Mouse (Mus musculus): Measurements from ENCODE around the gene Gm26727. TPM values are rescaled to one million over a fixed set of nuclear protein-coding genes. Genes with fewer than 3 reads are reported as not detected.
"Not testable (repeated sequence)": the region's sequence is repeated elsewhere in the genome, so short reads cannot be mapped to it uniquely, and the experiment has no call there.

The Gm26727 gene
- not detected for total RNA-seq (2021)

DNA sequence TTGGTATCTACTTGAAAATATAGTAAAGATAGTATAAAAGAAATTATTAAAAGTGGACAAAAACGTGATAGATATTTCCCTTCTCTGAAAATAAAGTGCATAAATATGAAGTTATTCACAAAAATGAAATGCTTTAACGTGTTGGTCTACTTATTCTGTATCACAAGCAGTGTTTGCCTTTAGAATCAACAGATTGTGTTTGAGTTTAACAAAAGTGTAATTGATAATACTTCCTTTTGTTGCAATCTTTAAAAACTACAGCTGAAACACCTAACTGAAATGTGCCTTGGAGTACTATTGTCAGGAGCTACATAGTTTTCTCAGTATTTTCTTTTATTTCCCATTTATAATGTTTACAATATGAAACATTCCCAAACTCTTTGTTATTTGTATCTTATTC, at the start of gene Gm26727:
TSS of gene Gm26727 (minus strand) at position 101 of the 400 bp plus-strand sequence.
- intact Hi-C loops (cut with DNase I): no loop called here
- no peak for DNase-seq

GRCm38 (mm10) chr2:67481051-67481450, 48.1 kb upstream of the Gm26727 start:
- DNase-seq: peak in 1 of 2 experiments; percentile 5
- intact Hi-C loops (cut with DNase I): no loop called here

DNA sequence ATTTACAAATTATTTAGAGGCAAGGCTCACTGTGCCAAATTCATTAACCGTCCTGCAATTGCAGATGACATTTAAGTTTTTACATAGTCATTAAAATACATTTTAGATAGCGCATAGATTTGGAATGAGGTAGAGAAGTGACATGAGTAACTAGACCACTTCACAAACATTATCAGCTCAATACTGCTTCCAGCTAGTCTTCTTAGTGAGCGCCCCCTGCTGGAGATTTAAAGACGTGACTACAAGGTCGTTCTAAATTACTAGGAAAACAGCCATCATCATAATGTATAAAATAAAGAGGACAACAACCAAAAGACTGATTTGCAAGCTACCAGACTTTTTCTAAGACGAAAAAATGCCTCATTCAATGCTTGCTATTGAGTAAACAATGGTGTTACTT, 44.8 kb upstream of the Gm26727 start:
- peak; percentile 47 to 73 for DNase-seq
- intact Hi-C loops (cut with DNase I): loop anchor here (1.0 to 10.0 kb wide), 2 partner anchors 251 to 513 kb away; no protein-coding TSS in a partner anchor

- not testable (repeated sequence) for DNase-seq
- intact Hi-C loops (cut with DNase I): loop anchor here (10.0 kb wide), 1 partner anchor 505 kb away; no protein-coding TSS in a partner anchor
Measured at GRCm38 (mm10) chr2:67470030-67470429, 37.0 kb upstream of the Gm26727 start.

DNA sequence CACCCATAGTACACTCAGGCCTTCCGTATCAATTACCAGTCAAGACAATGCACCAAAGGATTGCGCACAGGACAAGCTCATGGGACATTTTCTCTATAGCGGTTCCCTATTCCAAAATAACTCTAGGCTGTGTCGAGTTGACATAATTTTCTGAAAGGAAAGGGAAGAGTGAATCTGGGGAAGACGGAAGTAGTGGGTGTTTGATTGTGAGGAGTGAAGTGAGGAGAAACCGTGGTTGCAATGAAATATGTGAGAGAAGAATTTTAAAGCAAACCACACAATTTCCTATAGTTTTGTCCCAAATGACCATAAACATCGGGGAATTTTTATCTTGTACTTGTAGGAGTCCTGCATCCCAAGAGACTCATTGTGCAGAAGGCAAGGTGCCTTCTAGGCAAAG, 34.1 kb upstream of the Gm26727 start:
- DNase-seq: no peak
- intact Hi-C loops (cut with DNase I): no loop called here

- DNase-seq: no peak
- intact Hi-C loops (cut with DNase I): no loop called here
Measured at GRCm38 (mm10) chr2:67460857-67461256, 27.9 kb upstream of the Gm26727 start.

DNA sequence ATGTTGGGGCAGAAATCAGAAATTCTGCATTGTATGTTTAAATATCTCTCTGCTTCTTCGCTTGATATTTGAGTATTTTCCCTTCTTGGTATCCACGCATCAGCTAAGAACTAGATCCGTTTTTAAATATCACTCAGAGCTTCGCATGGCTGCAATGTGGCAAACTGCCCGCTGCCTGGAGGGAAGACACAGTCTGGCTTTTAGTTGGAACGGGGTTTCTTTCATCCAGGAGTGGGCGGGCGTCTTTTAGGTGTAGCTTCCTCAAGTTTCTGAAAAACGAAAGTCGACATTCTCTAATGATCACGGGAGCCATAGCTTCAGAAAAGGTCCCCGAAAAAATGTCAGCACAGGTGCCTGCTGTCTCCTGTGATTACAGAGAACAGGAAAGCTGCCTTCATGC, 14.2 kb upstream of the Gm26727 start:
- peak; percentile 37 to 45 for DNase-seq
- intact Hi-C loops (cut with DNase I): no loop called here

DNA sequence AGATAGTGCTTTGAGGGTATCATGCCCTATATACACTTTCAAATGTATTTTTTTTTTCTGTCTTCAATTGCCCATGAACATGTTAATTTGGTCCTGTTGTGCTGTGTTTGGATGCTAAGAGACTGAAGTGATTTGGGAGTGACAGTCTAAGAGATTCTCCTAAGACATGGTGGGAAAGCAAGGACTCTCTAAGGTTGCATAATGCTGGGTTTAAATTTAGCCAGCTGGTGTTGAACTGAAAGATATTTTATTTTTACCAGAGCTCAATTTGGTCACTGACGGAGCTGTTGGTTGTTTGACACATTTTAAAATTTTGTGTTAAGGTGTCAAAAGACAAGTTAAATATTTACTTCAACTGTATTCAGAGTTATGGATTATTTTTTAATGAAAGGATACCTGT, 13.8 kb upstream of the Gm26727 start:
- DNase-seq: peak; percentile 5 to 6
- intact Hi-C loops (cut with DNase I): no loop called here

GRCm38 (mm10) chr2:67445780-67446179, 12.8 kb upstream of the Gm26727 start, which contains the start of gene Xirp2:
TSS of gene Xirp2 (plus strand) at chr2:67446002.
- DNase-seq: peak; percentile 47 to 67
- intact Hi-C loops (cut with DNase I): no loop called here

DNA sequence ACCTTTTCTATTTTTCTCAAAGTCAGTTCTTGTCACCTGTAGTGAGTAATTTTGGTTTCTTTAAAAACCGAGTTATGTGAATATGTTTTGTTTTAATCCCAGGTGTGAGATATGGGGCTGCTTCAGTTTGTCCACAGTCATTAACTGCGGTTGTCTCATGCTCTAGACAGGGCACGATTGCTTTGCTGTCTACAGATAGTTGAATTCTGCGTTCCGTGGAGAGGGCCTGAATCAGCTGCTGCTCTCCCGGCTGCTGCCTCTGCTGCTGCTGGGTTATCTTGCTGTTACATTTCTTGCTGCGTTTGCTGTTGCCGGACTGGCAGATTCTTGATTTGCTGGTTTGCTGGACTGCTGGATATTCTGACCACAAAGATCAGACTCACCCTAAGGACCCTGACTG, 5.3 kb upstream of the Gm26727 start:
- no peak for DNase-seq
- intact Hi-C loops (cut with DNase I): no loop called here

DNA sequence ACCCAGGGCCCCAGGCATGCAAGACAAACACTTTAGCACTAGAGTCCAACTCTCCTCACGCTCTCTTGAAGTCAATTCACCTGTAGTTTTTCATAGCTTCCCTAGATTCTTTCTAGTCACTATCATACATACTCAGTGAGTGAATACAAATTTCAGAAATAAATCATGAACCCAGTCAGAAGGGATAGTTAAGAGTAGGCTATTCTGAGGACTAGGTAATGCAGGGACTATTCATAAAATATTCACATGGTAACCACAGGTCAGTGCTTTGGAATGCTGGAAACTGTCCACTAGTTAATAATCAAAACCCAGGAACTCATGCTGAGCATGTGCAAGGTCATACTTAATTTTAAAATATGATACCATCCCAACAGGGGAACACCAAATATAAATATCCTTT, 10.2 kb downstream of the Gm26727 start:
- DNase-seq: no peak
- intact Hi-C loops (cut with DNase I): no loop called here

DNA sequence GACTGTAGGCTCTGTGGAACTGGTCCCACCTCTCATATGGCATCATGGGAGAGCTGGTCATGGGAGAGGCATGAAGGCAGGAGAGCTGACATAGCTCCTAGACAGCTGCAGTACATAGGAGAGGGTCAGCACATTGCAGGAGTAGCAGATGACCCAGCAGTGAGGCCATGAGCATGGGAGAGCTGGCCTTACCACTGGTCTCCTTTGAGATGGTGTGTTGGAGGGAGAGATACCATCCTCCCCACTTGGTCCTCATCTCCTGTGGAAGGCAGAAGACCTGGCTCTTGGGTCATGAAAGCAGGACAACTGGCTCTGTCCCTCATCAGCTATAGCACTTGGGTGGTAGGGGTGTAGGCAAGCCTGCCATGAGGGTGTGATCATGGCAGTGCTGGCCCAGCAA, 12.1 kb downstream of the Gm26727 start:
- intact Hi-C loops (cut with DNase I): no loop called here
- DNase-seq: no peak

DNA sequence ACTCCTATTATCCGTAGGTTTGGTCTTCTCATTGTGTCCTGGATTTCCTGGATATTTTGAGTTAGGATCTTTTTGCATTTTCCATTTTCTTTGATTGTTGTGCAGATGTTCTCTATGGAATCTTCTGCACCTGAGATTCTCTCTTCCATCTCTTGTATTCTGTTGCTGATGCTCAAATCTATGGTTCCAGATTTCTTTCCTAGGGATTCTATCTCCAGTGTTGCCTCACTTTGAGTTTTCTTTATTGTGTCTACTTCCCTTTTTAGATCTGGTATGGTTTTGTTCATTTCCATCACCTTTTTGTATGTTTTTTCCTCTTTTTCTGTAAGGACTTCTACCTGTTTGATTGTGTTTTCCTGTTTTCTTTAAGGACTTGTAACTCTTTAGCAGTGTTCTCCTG, 19.6 kb downstream of the Gm26727 start, which contains the start of gene Gm21830:
TSS of gene Gm21830 (plus strand) at position 301 of the 400 bp plus-strand sequence.
- DNase-seq; intact Hi-C loops (cut with DNase I): not testable (repeated sequence)

Other genes starting within 250 kb of the Gm26727 start
- gene Gm21830, start 19.5 kb downstream of the Gm26727 start, total RNA-seq (2021): not detected
- 100 to 1,000 TPM in 1 of 2 experiments, 10 to 100 TPM in 1; 92.2 to 142 TPM for gene Xirp2, start 12.8 kb upstream of the Gm26727 start, total RNA-seq (2021)
- 1 to 10 TPM; 4.4 to 5.2 TPM for gene B3galt1, start 132.7 kb upstream of the Gm26727 start, total RNA-seq (2021)